Mouse (Mus musculus) liver, embryonic 12.5 days (tissue): ENCODE results near the gene Grasp. TPM values are rescaled to one million over a fixed set of nuclear protein-coding genes. Genes with fewer than 3 reads are reported as not detected.
A peak's percentile ranks its signal among the peaks of the same experiment; 100 is the strongest.

Experiments used
- ATAC-seq: fragments of 200-750 bp; cut with Nextera tagmentation; 2 replicates; pipeline ENCODE4 v1.8.0; 2017; ENCODE audit warnings: moderate number of reproducible peaks, mild to moderate bottlenecking, moderate library complexity
- H3K27ac ChIP-seq: fragments of 300-500 bp; sonication (generic); 2 replicates; pipeline ENCODE4 v1.5.1; 2016; ENCODE audit warnings: mild to moderate bottlenecking
- H3K27me3 ChIP-seq: fragments of 300-500 bp; sonication (generic); replicated peaks from 2 replicates; pipeline ENCODE4 v1.6.1; 2016; ENCODE audit warnings: mild to moderate bottlenecking, moderate library complexity
- H3K36me3 ChIP-seq: fragments of 300-500 bp; sonication (generic); 2 replicates; pipeline ENCODE4 v1.6.1; 2016; ENCODE audit warnings: mild to moderate bottlenecking, moderate library complexity
- H3K4me1 ChIP-seq: fragments of 300-500 bp; sonication (generic); 2 replicates; pipeline ENCODE4 v1.6.1; 2016
- H3K4me2 ChIP-seq: fragments of 300-500 bp; sonication (generic); 2 replicates; pipeline ENCODE4 v1.6.1; 2016; ENCODE audit warnings: mild to moderate bottlenecking, moderate library complexity
- H3K4me3 ChIP-seq: fragments of 300-500 bp; sonication (generic); 2 replicates; pipeline ENCODE4 v1.5.1; 2016; ENCODE audit warnings: mild to moderate bottlenecking, moderate library complexity
- H3K9ac ChIP-seq: fragments of 300-500 bp; sonication (generic); 2 replicates; pipeline ENCODE4 v1.6.1; 2016; ENCODE audit warnings: mild to moderate bottlenecking, moderate library complexity
- H3K9me3 ChIP-seq: fragments of 300-500 bp; sonication (generic); replicated peaks from 2 replicates; pipeline ENCODE4 v1.6.1; 2016; ENCODE audit warnings: mild to moderate bottlenecking, moderate library complexity
- WGBS: fragments of 180-500 bp; shearing (Covaris S2); methylation state at CpG from one replicate; pipeline ENCODE4 v1.1.7; 2016; ENCODE audit not compliant: insufficient replicate concordance; 5-methylcytosine and 5-hydroxymethylcytosine counted together
- polyA plus RNA-seq: library from polyadenylated mRNA; unstranded; fragments of >200 nt; fragmentation: Nextera tagmentation; extraction: Ambion mirVana; gene quantifications from 2 replicates; pipeline ENCODE4 v1.2.1, GENCODE M21; 2016

Grasp gene
- polyA plus RNA-seq, 1 experiment from 2014 or later: 0.81 TPM

- WGBS: 85% methylated on average over 8 of the region's 8 CpGs
- 0 out of 2 replicates have a peak, but pooled peaks cover under 1% of the 10 kb centered on the region for H3K27me3 ChIP-seq
- H3K9me3 ChIP-seq: no peaks in the 10 kb centered on the region
- no peak overlapping the region for H3K4me2 ChIP-seq
- no peak overlapping the region for H3K4me3 ChIP-seq
- H3K9ac ChIP-seq: no peak overlapping the region
- H3K36me3 ChIP-seq: peaks cover 9% of the 10 kb centered on the region; the same call in 1 of the 2 replicates
- H3K4me1 ChIP-seq: peaks cover 26% of the 10 kb centered on the region
- no peak for ATAC-seq
- H3K27ac ChIP-seq: no peak overlapping the region
Measured at GRCm38 (mm10) chr15:101184300-101184699, 39.7 kb upstream of the Grasp start.

- peaks cover 9% of the 10 kb centered on the region; the same call in 1 of the 2 replicates for H3K36me3 ChIP-seq
- peaks cover 31% of the 10 kb centered on the region for H3K4me1 ChIP-seq
- no peak overlapping the region for H3K9ac ChIP-seq
- ATAC-seq: no peak
- 89% methylated on average over 3 of the region's 3 CpGs for WGBS
- no peak overlapping the region for H3K4me3 ChIP-seq
- H3K27ac ChIP-seq: no peak overlapping the region
- no peaks in the 10 kb centered on the region for H3K9me3 ChIP-seq
- H3K4me2 ChIP-seq: no peak overlapping the region
- H3K27me3 ChIP-seq: no peaks in the 10 kb centered on the region
Measured at GRCm38 (mm10) chr15:101185549-101185948, 38.4 kb upstream of the Grasp start.

DNA sequence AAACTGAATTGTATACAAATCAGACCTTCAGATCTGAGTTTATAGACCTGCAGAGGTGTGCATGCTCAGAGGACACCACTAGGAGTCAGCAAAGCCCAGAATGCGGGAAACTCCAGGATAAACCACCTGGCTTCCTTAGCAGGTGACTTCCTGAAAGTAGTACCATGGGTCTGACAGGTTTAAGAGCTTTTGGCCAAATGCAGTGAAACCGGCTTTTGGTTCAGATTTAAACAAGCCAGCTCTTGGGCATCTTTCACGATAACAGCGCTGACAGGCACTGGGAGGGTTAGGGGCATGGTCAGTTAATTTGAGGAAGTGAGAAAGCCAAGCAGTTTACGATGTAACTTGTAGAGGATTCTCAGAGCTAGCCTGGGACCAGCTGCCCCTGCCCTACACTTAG lies 36.1 kb upstream of the Grasp start:
- 37% methylated on average over 5 of the region's 5 CpGs for WGBS
- H3K4me1 ChIP-seq: peaks cover 37% of the 10 kb centered on the region
- ATAC-seq: no peak

GRCm38 (mm10) chr15:101189981-101190761 lies 33.8 kb upstream of the Grasp start:
- Histone ChIP-seq H3K4me3 (no peak overlapping the region), H3K4me2 (no peak overlapping the region), H3K27me3 (no peaks in the 10 kb centered on the region), H3K9ac (no peak overlapping the region), H3K4me1 (peaks cover 59% of the 10 kb centered on the region), H3K27ac (no peak overlapping the region), H3K9me3 (no peaks in the 10 kb centered on the region), H3K36me3 (peaks cover 22% of the 10 kb centered on the region)
- no peak for ATAC-seq
- WGBS: 47% methylated on average over 10 of the region's 10 CpGs

More for the DNA sequence above, 36.1 kb upstream of the Grasp start:
- H3K27ac ChIP-seq: no peak overlapping the region
- no peaks in the 10 kb centered on the region for H3K27me3 ChIP-seq
- peaks cover 9% of the 10 kb centered on the region; the same call in 1 of the 2 replicates for H3K36me3 ChIP-seq
- H3K4me2 ChIP-seq: no peak overlapping the region
- no peak overlapping the region for H3K4me3 ChIP-seq
- H3K9ac ChIP-seq: no peak overlapping the region
- H3K9me3 ChIP-seq: no peaks in the 10 kb centered on the region

DNA sequence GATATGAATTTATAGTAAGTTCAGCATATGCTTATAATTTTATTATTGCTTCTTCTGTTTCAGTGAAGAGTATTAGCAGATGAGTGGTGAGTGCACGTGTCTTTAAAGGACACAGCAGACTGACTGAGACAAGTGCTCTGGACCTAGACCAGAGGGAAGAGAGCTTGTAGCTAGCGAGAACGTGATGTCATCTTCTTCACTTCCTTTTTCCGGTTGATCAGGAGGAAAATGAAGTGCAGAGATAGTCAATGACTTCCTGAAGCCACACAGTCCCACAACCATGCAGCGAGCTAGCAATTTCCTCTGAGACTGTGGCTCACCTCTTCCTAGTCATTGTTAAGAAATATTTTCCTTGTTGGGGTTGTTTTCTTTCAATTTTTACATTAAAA lies 33.2 kb upstream of the Grasp start:
- Histone ChIP-seq H3K4me3 (no peak overlapping the region), H3K4me2 (no peak overlapping the region), H3K27ac (no peak overlapping the region), H3K9me3 (no peaks in the 10 kb centered on the region), H3K9ac (no peak overlapping the region), H3K36me3 (peaks cover 23% of the 10 kb centered on the region), H3K27me3 (no peaks in the 10 kb centered on the region), H3K4me1 (peaks cover 65% of the 10 kb centered on the region)
- WGBS: 24% methylated on average over 5 of the region's 5 CpGs
- ATAC-seq: no peak

GRCm38 (mm10) chr15:101191459-101192259 lies 32.3 kb upstream of the Grasp start:
- no peak overlapping the region for H3K4me2 ChIP-seq
- H3K27ac ChIP-seq: peak overlapping the region; percentile 57; the same call in 1 of the 2 replicates
- no peaks in the 10 kb centered on the region for H3K9me3 ChIP-seq
- H3K4me1 ChIP-seq: peaks cover 72% of the 10 kb centered on the region
- H3K36me3 ChIP-seq: peaks cover 26% of the 10 kb centered on the region
- ATAC-seq: no peak
- H3K9ac ChIP-seq: no peak overlapping the region
- WGBS: 38% methylated on average over 13 of the region's 13 CpGs
- no peaks in the 10 kb centered on the region for H3K27me3 ChIP-seq
- no peak overlapping the region for H3K4me3 ChIP-seq

- Histone ChIP-seq H3K4me2 (no peak overlapping the region), H3K27me3 (no peaks in the 10 kb centered on the region), H3K27ac (no peak overlapping the region), H3K9me3 (no peaks in the 10 kb centered on the region), H3K9ac (no peak overlapping the region), H3K4me1 (peaks cover 72% of the 10 kb centered on the region), H3K36me3 (peaks cover 26% of the 10 kb centered on the region), H3K4me3 (no peak overlapping the region)
- no peak for ATAC-seq
- 55% methylated on average over 7 of the region's 7 CpGs for WGBS
Measured at GRCm38 (mm10) chr15:101192260-101192640, 31.7 kb upstream of the Grasp start.

DNA sequence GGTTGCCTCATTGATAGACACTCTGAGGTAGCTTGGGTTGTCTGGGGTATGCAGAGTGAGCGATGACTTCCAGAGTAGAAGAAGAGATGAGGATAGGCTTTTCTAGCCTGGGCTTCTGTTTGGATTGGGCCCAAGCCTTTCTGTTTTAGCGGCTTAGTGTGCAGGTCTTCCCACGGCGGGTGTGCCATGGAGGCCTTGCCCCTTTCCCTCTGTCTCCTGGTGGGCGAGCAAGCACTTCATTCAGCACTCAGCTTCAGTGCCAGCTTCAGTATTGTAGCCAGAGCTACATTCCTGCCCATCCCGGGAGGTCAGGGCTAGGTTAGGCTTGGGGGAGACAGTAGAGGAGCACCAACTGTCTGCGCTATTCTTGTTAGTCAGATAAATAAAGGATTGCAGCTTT lies 31.3 kb upstream of the Grasp start:
- no peak overlapping the region for H3K4me2 ChIP-seq
- no peak overlapping the region for H3K4me3 ChIP-seq
- H3K4me1 ChIP-seq: peaks cover 72% of the 10 kb centered on the region
- no peak overlapping the region for H3K9ac ChIP-seq
- H3K27ac ChIP-seq: no peak overlapping the region
- H3K9me3 ChIP-seq: no peaks in the 10 kb centered on the region
- peaks cover 26% of the 10 kb centered on the region for H3K36me3 ChIP-seq
- H3K27me3 ChIP-seq: no peaks in the 10 kb centered on the region
- 69% methylated on average over 7 of the region's 7 CpGs for WGBS
- ATAC-seq: no peak

- 69% methylated on average over 6 of the region's 6 CpGs for WGBS
- no peaks in the 10 kb centered on the region for H3K27me3 ChIP-seq
- H3K9me3 ChIP-seq: no peaks in the 10 kb centered on the region
- H3K4me2 ChIP-seq: no peak overlapping the region
- no peak overlapping the region for H3K27ac ChIP-seq
- no peak overlapping the region for H3K9ac ChIP-seq
- H3K4me1 ChIP-seq: peaks cover 72% of the 10 kb centered on the region
- H3K4me3 ChIP-seq: no peak overlapping the region
- ATAC-seq: no peak
- peaks cover 32% of the 10 kb centered on the region for H3K36me3 ChIP-seq
Measured at GRCm38 (mm10) chr15:101193971-101194370, 30.0 kb upstream of the Grasp start.

DNA sequence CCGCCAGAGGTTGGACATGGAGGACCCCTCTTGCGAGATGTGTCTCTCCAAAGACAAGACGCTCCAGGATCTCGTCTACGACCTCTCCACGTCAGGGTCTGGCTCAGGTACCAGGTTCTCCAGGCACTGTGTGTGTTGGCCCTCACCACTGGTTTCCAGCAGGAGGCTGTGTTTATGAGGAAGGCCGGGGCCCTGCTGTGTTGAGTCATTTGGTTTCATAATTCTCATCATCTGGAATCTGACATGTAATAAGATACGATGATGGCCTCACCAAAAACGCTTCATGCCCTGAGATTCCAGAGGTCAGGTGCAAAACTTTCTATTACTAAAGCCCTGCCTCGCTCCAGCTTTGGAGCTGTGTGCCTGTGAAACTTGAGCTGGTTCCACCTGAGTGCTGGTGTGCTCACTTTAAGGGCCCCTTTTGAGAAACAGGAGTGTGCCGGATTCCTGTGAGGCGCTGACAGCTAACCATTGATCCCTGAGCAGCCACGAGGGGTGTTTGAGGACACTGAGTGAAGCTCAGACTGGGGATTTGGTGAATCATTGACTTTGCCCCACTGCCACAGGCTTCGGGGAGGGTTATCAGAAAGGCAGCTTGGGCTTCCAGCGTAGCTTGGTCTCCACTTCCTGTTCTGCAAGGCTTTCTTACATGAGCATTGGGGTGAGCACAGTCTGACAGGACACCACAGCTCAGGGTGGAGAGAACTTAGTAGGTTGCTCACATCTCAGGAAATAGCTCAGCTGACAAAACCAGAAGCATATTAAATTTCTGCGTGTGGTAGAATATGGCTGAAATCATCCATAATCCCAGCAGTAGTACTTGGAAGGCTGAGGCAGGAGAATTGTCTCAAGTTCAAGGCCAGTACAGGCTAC lies 28.8 kb upstream of the Grasp start:
- Histone ChIP-seq H3K4me2 (no peak overlapping the region), H3K9ac (no peak overlapping the region), H3K27ac (peak overlapping the region; percentile 12; the same call in 1 of the 2 replicates), H3K9me3 (no peaks in the 10 kb centered on the region), H3K36me3 (peaks cover 43% of the 10 kb centered on the region), H3K4me1 (peaks cover 61% of the 10 kb centered on the region), H3K4me3 (no peak overlapping the region), H3K27me3 (no peaks in the 10 kb centered on the region)
- ATAC-seq: no peak; the same call in 1 of the 2 replicates
- 69% methylated on average over 16 of the region's 16 CpGs for WGBS

DNA sequence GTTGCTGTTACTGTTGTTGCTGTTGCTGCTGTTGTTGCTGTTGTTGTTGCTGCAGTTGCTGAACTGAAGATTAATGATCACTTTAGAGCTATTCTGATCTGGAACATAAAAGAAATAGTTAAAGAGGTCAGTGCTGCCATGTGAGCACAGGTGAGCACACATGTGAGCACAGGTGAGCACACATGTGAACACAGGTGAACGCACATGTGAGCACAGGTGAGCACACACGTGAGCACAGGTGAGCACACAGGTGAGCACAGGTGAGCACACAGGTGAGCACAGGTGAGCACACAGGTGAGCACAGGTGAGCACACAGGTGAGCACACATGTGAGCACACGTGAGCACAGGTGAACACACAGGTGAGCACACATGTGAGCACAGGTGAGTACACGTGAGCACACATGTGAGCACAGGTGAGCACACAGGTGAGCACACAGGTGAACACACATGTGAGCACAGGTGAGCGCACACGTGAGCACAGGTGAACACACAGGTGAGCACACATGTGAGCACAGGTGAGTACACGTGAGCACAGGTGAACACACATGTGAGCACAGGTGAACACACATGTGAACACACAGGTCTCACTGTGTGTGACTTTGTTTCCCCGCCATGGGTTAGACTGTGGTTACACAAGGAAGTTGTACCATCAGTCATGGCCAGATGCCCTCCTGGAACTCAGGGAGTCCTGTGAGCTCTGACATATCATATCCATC lies 27.8 kb upstream of the Grasp start:
- Histone ChIP-seq H3K27ac (0 out of 2 replicates have a peak overlapping the region, but pooled peaks have one; percentile 12), H3K9me3 (no peaks in the 10 kb centered on the region), H3K9ac (no peak overlapping the region), H3K4me2 (no peak overlapping the region), H3K4me1 (peaks cover 52% of the 10 kb centered on the region), H3K27me3 (no peaks in the 10 kb centered on the region), H3K36me3 (peaks cover 54% of the 10 kb centered on the region), H3K4me3 (no peak overlapping the region)
- WGBS: 75% methylated on average over 8 of the region's 8 CpGs
- ATAC-seq: no peak
